Mouse (Mus musculus) heart, adult 2 months (tissue): Measurements from ENCODE around the gene Acaca.

ENCODE experiments used
- CTCF ChIP-seq: fragments of 200-600 bp; IDR thresholded peaks from 2 replicates; pipeline ENCODE4 v1.8.1; 2022; ENCODE audit warnings: antibody characterized with exemption, mild to moderate bottlenecking, moderate library complexity
- POLR2A ChIP-seq: fragments of 200-500 bp; IDR thresholded peaks from 2 replicates; pipeline ENCODE4 v1.6.1; 2011; ENCODE audit warnings: mild to moderate bottlenecking, low read depth, low read length, control low read depth; ENCODE audit not compliant: insufficient read depth

GRCm38 (mm10) chr11:84121051-84121956 is 8.2 kb upstream of the Acaca start:
- TF ChIP-seq CTCF, result no peak
- no peak for TF ChIP-seq POLR2A
